Mouse (Mus musculus) CH12.LX (cell line): ENCODE results near the gene Gm17416. TPM values are rescaled to one million over a fixed set of nuclear protein-coding genes. Genes with fewer than 3 reads are reported as not detected.

Experiments
- DNase-seq: peaks from one replicate; pipeline ENCODE4 v3.0.0-alpha.2; 2013; ENCODE audit errors: extremely low read depth
- H3K27ac ChIP-seq: 2 replicates; pipeline ENCODE4 v1.5.1; 2012; ENCODE audit warnings: low read depth, mild to moderate bottlenecking, control low read depth, moderate library complexity; ENCODE audit not compliant: insufficient read depth
- H3K27me3 ChIP-seq: replicated peaks from 2 replicates; pipeline ENCODE3; 2012; ENCODE audit warnings: inconsistent platforms
- H3K36me3 ChIP-seq, 2 experiments: replicated peaks in 1 of 2; 2 replicates each; pipeline versions ENCODE3 to v1.6.1; 2012; ENCODE audit warnings: inconsistent platforms in 1 of 2, low read length in 1 of 2, mild to moderate bottlenecking in 1 of 2, mixed read lengths in 1 of 2, moderate library complexity in 1 of 2; ENCODE audit not compliant: control insufficient read depth in 1 of 2, insufficient read depth in 1 of 2
- H3K4me1 ChIP-seq, 2 experiments: 2 replicates each; pipeline ENCODE4 v1.6.1; 2012; ENCODE audit warnings: inconsistent platforms in 1 of 2, moderate library complexity in 1 of 2; ENCODE audit not compliant: insufficient read depth in 2 of 2, control insufficient read depth in 1 of 2
- H3K4me2 ChIP-seq: 2 replicates; pipeline ENCODE4 v1.6.1; 2012; ENCODE audit warnings: low read depth, mild to moderate bottlenecking, control low read depth; ENCODE audit not compliant: poor library complexity, insufficient read depth, severe bottlenecking
- H3K4me3 ChIP-seq, 3 experiments: fragments of 150-350 bp in 1 of 3; sonication (generic) in 1 of 3; replicated peaks in 1 of 3; 2 replicates each; pipeline versions ENCODE3 to v1.5.1; 2011 to 2012; ENCODE audit warnings: low read depth in 2 of 3, low read length in 2 of 3, mild to moderate bottlenecking in 2 of 3, moderate library complexity in 2 of 3, control low read depth in 1 of 3, improper control_type of control experiment in 1 of 3, inconsistent platforms in 1 of 3, mixed read lengths in 1 of 3; ENCODE audit not compliant: poor library complexity in 1 of 3
- H3K79me2 ChIP-seq: replicated peaks from 2 replicates; pipeline ENCODE4 v1.6.1; 2012; ENCODE audit warnings: mild to moderate bottlenecking, moderate library complexity; ENCODE audit not compliant: control insufficient read depth, poor library complexity, insufficient read depth, severe bottlenecking; ENCODE audit errors: extremely low read depth
- H3K9ac ChIP-seq: 2 replicates; pipeline ENCODE4 v1.6.1; 2012; ENCODE audit warnings: low read depth, mild to moderate bottlenecking, control low read depth, moderate library complexity; ENCODE audit not compliant: insufficient read depth
- H3K9me3 ChIP-seq: replicated peaks from 2 replicates; pipeline ENCODE3; 2012; ENCODE audit warnings: low read length, inconsistent platforms, mixed read lengths
- CTCF ChIP-seq, 2 experiments: IDR thresholded peaks in 1 of 2; conservative IDR thresholded peaks in 1 of 2; 2 replicates each; pipeline ENCODE4 v1.5.1; 2011 to 2012; ENCODE audit warnings: low read depth in 2 of 2, low read length in 2 of 2, improper control_type of control experiment in 1 of 2, inconsistent platforms in 1 of 2, mild to moderate bottlenecking in 1 of 2, moderate library complexity in 1 of 2
- EP300 ChIP-seq: IDR thresholded peaks from 2 replicates; pipeline ENCODE4 v1.6.1; 2011; ENCODE audit warnings: low read length, improper control_type of control experiment
- ETS1 ChIP-seq: conservative IDR thresholded peaks from 2 replicates; pipeline ENCODE4 v1.6.1; 2012; ENCODE audit warnings: low read depth, mild to moderate bottlenecking, inconsistent platforms, low read length, improper control_type of control experiment, moderate library complexity
- HCFC1 ChIP-seq: IDR thresholded peaks from 2 replicates; pipeline ENCODE4 v1.6.1; 2012; ENCODE audit warnings: low read depth, mild to moderate bottlenecking, inconsistent platforms, low read length, improper control_type of control experiment
- IRF4 ChIP-seq: IDR thresholded peaks from 2 replicates; pipeline ENCODE4 v1.6.1; 2014; ENCODE audit warnings: low read depth, mild to moderate bottlenecking, inconsistent platforms, low read length, improper control_type of control experiment
- JUN ChIP-seq: IDR thresholded peaks from 2 replicates; pipeline ENCODE4 v1.6.1; 2011; ENCODE audit warnings: low read depth, mild to moderate bottlenecking, low read length, improper control_type of control experiment, moderate library complexity; ENCODE audit not compliant: insufficient read depth
- KAT2A ChIP-seq: IDR thresholded peaks from 2 replicates; pipeline ENCODE4 v1.6.1; 2012; ENCODE audit warnings: low read length, improper control_type of control experiment, inconsistent platforms; ENCODE audit not compliant: insufficient replicate concordance
- MEF2A ChIP-seq: IDR thresholded peaks from 2 replicates; pipeline ENCODE4 v1.6.1; 2014; ENCODE audit warnings: low read depth, mild to moderate bottlenecking, inconsistent platforms, low read length, improper control_type of control experiment, borderline replicate concordance
- MXI1 ChIP-seq: IDR thresholded peaks from 2 replicates; pipeline ENCODE4 v1.6.1; 2011; ENCODE audit warnings: mild to moderate bottlenecking, low read depth, low read length, improper control_type of control experiment
- MYC ChIP-seq: IDR thresholded peaks from 2 replicates; pipeline ENCODE4 v1.6.1; 2011; ENCODE audit warnings: low read depth, mild to moderate bottlenecking, improper control_type of control experiment, low read length
- PAX5 ChIP-seq: IDR thresholded peaks from 2 replicates; pipeline ENCODE4 v1.6.1; 2012; ENCODE audit warnings: low read length, inconsistent platforms, mixed read lengths
- POLR2A ChIP-seq: IDR thresholded peaks from 2 replicates; pipeline ENCODE4 v1.6.1; 2011; ENCODE audit warnings: low read depth, mild to moderate bottlenecking, improper control_type of control experiment, low read length
- RAD21 ChIP-seq: IDR thresholded peaks from 2 replicates; pipeline ENCODE4 v1.6.1; 2011; ENCODE audit warnings: low read depth, mild to moderate bottlenecking, low read length, improper control_type of control experiment, moderate library complexity
- SMC3 ChIP-seq: IDR thresholded peaks from 2 replicates; pipeline ENCODE4 v1.6.1; 2011; ENCODE audit warnings: low read depth, low read length, improper control_type of control experiment
- TCF12 ChIP-seq: IDR thresholded peaks from 2 replicates; pipeline ENCODE4 v1.6.1; 2014; ENCODE audit warnings: low read depth, mild to moderate bottlenecking, inconsistent platforms, low read length, improper control_type of control experiment
- ZKSCAN1 ChIP-seq: IDR thresholded peaks from 2 replicates; pipeline ENCODE4 v1.6.1; 2012; ENCODE audit warnings: low read depth, inconsistent platforms, low read length, improper control_type of control experiment, borderline replicate concordance
- dilution Hi-C: fragments of 300-500 bp; cut with MboI; formaldehyde crosslinking; loops from 2 replicates; pipeline ENCODE4 v1.14.3; 2020; ENCODE audit warnings: low sequenced_read_pairs; ENCODE audit not compliant: extremely low pct_unique_long_range_greater_than_20kb, extremely low pct_ligation_motif_present
- in situ Hi-C: fragments of 300-500 bp; cut with MboI; formaldehyde crosslinking; loops from 3 replicates; pipeline ENCODE4 v1.14.3; 2019; ENCODE audit warnings: low sequenced_read_pairs, low pct_ligation_motif_present, low pct_unique_long_range_greater_than_20kb, mixed read lengths
- polyA plus RNA-seq: library from polyadenylated mRNA; unstranded; fragments of >175 nt; gene quantifications from 2 replicates; pipeline ENCODE4 v1.2.1, GENCODE M21; 2012; ENCODE audit warnings: low read depth; ENCODE audit not compliant: insufficient read length
- total RNA-seq, 2 experiments: library from RNA; depleted of rRNA; stranded (reverse); fragments of 300-350 nt in 1 of 2; fragments of >200 nt in 1 of 2; gene quantifications; 2 replicates each; pipeline ENCODE4 v1.2.3; 2012 to 2014

The Gm17416 gene
- total and polyA plus RNA-seq, 3 experiments = not detected

DNA sequence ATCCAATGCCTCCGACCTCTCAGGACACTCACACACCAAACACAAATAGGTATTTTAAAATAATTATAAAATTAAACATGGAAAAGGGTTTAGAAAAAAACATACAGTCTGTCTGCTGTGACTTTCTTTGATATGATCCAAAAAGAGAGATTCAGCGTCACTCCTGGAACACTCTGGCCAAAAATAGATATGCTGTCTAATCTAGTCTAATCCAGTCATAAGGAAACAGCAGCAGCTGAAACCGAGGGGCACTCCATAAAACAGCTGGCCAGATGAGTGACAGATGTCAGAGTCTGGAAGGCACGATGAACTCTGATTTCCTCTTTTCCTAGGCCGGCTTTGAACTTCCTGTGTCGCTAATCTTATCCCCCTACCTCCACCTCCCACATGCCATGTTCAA lies 47.3 kb downstream of the Gm17416 start:
- H3K4me1 ChIP-seq = peaks cover 11 to 21% of the 10 kb centered on the region in 2 experiments
- in situ Hi-C loops = loop anchor here (5.0 kb wide), 2 partner anchors 51 to 216 kb away; partner anchors contain the start of genes Bcl2l1 and H13
- H3K9me3 ChIP-seq = no peaks in the 10 kb centered on the region
- no peaks in the 10 kb centered on the region for H3K36me3 ChIP-seq
- no peak overlapping the region for H3K27ac ChIP-seq
- no peak overlapping the region for H3K4me3 ChIP-seq
- no peak overlapping the region for H3K9ac ChIP-seq
- no peaks in the 10 kb centered on the region for H3K27me3 ChIP-seq
- dilution Hi-C loops = no loop called here
- DNase-seq = no peak
- TF ChIP-seq MYC (no peak), MEF2A (peak; percentile 87), TCF12 (0 out of 2 replicates have a peak, but pooled peaks have one; percentile 17), JUN (no peak), HCFC1 (no peak), EP300 (0 out of 2 replicates have a peak, but pooled peaks have one; percentile 39), MXI1 (no peak), POLR2A (no peak), ETS1 (peak; percentile 78), IRF4 (peak; percentile 44; the same call in 1 of the 2 replicates)
- no peaks in the 10 kb centered on the region for H3K79me2 ChIP-seq
- no peak overlapping the region for H3K4me2 ChIP-seq

DNA sequence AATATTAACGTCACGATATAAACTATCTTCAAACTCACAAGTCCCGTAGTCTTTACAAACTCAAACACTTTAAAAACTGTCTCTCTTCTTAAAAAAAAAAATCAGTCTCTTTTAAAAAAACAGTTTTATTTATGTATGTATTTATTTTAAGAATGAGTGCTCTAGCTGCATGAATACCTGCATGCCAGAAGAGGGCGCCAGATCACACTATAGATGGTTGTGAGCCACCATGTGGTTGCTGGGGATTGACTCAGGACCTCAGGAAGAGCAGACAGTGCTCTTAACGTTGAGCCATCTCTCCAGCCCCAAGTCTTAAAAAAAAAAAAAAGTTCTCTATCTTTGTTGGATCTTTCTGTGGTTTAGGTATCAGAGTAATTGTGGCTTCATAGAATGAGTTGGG lies 48.2 kb downstream of the Gm17416 start:
- H3K27ac ChIP-seq = no peak overlapping the region
- H3K79me2 ChIP-seq = no peaks in the 10 kb centered on the region
- no peak overlapping the region for H3K4me2 ChIP-seq
- peaks cover 11 to 21% of the 10 kb centered on the region in 2 experiments for H3K4me1 ChIP-seq
- TF ChIP-seq RAD21 (peak; percentile 50), CTCF (conservative IDR thresholded peaks at IDR 0.05 in 1 of 2, IDR thresholded peaks at IDR 0.05 in 1 of 2; ENCODE audit: low read depth in 2 of 2, low read length in 2 of 2) (peak in 1 of 2 experiments; percentile 69; a peak in 2 of 4 replicates), ZKSCAN1 (no peak), PAX5 (no peak), JUN (no peak), SMC3 (peak; percentile 58), KAT2A (no peak)
- TF ChIP-seq, all 38 proteins: peak for 3
- in situ Hi-C loops = loop anchor here (5.0 kb wide), 2 partner anchors 50 to 215 kb away; partner anchors contain the start of genes Bcl2l1 and H13
- Histone ChIP-seq H3K4me3 (no peak overlapping the region), H3K9ac (no peak overlapping the region), H3K9me3 (no peaks in the 10 kb centered on the region), H3K36me3 (no peaks in the 10 kb centered on the region), H3K27me3 (no peaks in the 10 kb centered on the region)
- dilution Hi-C loops = no loop called here
- peak; percentile 37 for DNase-seq

Other genes with a start within 250 kb of the Gm17416 start
Only the 20 nearest of the 22 such genes appear.
- gene Nrsn2, start 192.7 kb upstream of the Gm17416 start, total RNA-seq (2012; rRNA removed) = not detected in 2 replicates
- not detected in 2 replicates for gene Nrsn2, start 192.7 kb upstream of the Gm17416 start, total RNA-seq (2014; rRNA removed)
- not detected in 2 replicates for gene Nrsn2, start 192.7 kb upstream of the Gm17416 start, polyA plus RNA-seq
- not detected in 2 replicates for gene Sox12, start 171.3 kb upstream of the Gm17416 start, total RNA-seq (2012; rRNA removed)
- gene Sox12, start 171.3 kb upstream of the Gm17416 start, total RNA-seq (2014; rRNA removed) = not detected in 2 replicates
- gene Sox12, start 171.3 kb upstream of the Gm17416 start, polyA plus RNA-seq = 0.09 TPM in 1 of 2 replicates, not detected in the other
- not detected in 2 replicates for gene Zcchc3, start 154.3 kb upstream of the Gm17416 start, total RNA-seq (2012; rRNA removed)
- not detected in 2 replicates for gene Zcchc3, start 154.3 kb upstream of the Gm17416 start, total RNA-seq (2014; rRNA removed)
- gene Zcchc3, start 154.3 kb upstream of the Gm17416 start, polyA plus RNA-seq = not detected in 2 replicates
- not detected in 2 replicates for gene 6820408C15Rik, start 153.8 kb upstream of the Gm17416 start, total RNA-seq (2012; rRNA removed)
- gene 6820408C15Rik, start 153.8 kb upstream of the Gm17416 start, total RNA-seq (2014; rRNA removed) = not detected in 2 replicates
- not detected in 2 replicates for gene 6820408C15Rik, start 153.8 kb upstream of the Gm17416 start, polyA plus RNA-seq
- not detected in 2 replicates for gene Defb23, start 104.7 kb upstream of the Gm17416 start, total RNA-seq (2012; rRNA removed)
- not detected in 2 replicates for gene Defb23, start 104.7 kb upstream of the Gm17416 start, total RNA-seq (2014; rRNA removed)
- gene Defb23, start 104.7 kb upstream of the Gm17416 start, polyA plus RNA-seq = not detected in 2 replicates
- gene Defb20, start 92.3 kb upstream of the Gm17416 start, total RNA-seq (2012; rRNA removed) = not detected in 2 replicates
- gene Defb20, start 92.3 kb upstream of the Gm17416 start, total RNA-seq (2014; rRNA removed) = not detected in 2 replicates
- gene Defb20, start 92.3 kb upstream of the Gm17416 start, polyA plus RNA-seq = not detected in 2 replicates
- not detected in 2 replicates for gene Defb22, start 79.2 kb upstream of the Gm17416 start, total RNA-seq (2012; rRNA removed)
- not detected in 2 replicates for gene Defb22, start 79.2 kb upstream of the Gm17416 start, total RNA-seq (2014; rRNA removed)
- gene Defb22, start 79.2 kb upstream of the Gm17416 start, polyA plus RNA-seq = not detected in 2 replicates
- not detected in 2 replicates for gene Defb26, start 57.6 kb upstream of the Gm17416 start, total RNA-seq (2012; rRNA removed)
- not detected in 2 replicates for gene Defb26, start 57.6 kb upstream of the Gm17416 start, total RNA-seq (2014; rRNA removed)
- gene Defb26, start 57.6 kb upstream of the Gm17416 start, polyA plus RNA-seq = not detected in 2 replicates
- gene Defb28, start 51.1 kb upstream of the Gm17416 start, total RNA-seq (2012; rRNA removed) = not detected in 2 replicates
- not detected in 2 replicates for gene Defb28, start 51.1 kb upstream of the Gm17416 start, total RNA-seq (2014; rRNA removed)
- gene Defb28, start 51.1 kb upstream of the Gm17416 start, polyA plus RNA-seq = not detected in 2 replicates
- gene Defb29, start 29.2 kb upstream of the Gm17416 start, total RNA-seq (2012; rRNA removed) = not detected in 2 replicates
- gene Defb29, start 29.2 kb upstream of the Gm17416 start, total RNA-seq (2014; rRNA removed) = not detected in 2 replicates
- gene Defb29, start 29.2 kb upstream of the Gm17416 start, polyA plus RNA-seq = not detected in 2 replicates
- gene Defb21, start 3.4 kb downstream of the Gm17416 start, total RNA-seq (2012; rRNA removed) = not detected in 2 replicates
- not detected in 2 replicates for gene Defb21, start 3.4 kb downstream of the Gm17416 start, total RNA-seq (2014; rRNA removed)
- gene Defb21, start 3.4 kb downstream of the Gm17416 start, polyA plus RNA-seq = not detected in 2 replicates
- gene Defb19, start 11.0 kb downstream of the Gm17416 start, total RNA-seq (2012; rRNA removed) = not detected in 2 replicates
- gene Defb19, start 11.0 kb downstream of the Gm17416 start, total RNA-seq (2014; rRNA removed) = not detected in 2 replicates
- gene Defb19, start 11.0 kb downstream of the Gm17416 start, polyA plus RNA-seq = not detected in 2 replicates
- gene Defb45, start 30.1 kb downstream of the Gm17416 start, total RNA-seq (2012; rRNA removed) = not detected in 2 replicates
- not detected in 2 replicates for gene Defb45, start 30.1 kb downstream of the Gm17416 start, total RNA-seq (2014; rRNA removed)
- not detected in 2 replicates for gene Defb45, start 30.1 kb downstream of the Gm17416 start, polyA plus RNA-seq
- gene Defb36, start 35.0 kb downstream of the Gm17416 start, total RNA-seq (2012; rRNA removed) = not detected in 2 replicates
- gene Defb36, start 35.0 kb downstream of the Gm17416 start, total RNA-seq (2014; rRNA removed) = not detected in 2 replicates
- gene Defb36, start 35.0 kb downstream of the Gm17416 start, polyA plus RNA-seq = not detected in 2 replicates
- 0.84 TPM in 1 of 2 replicates, not detected in the other for gene Defb25, start 53.7 kb downstream of the Gm17416 start, total RNA-seq (2012; rRNA removed)
- not detected in 2 replicates for gene Defb25, start 53.7 kb downstream of the Gm17416 start, total RNA-seq (2014; rRNA removed)
- gene Defb25, start 53.7 kb downstream of the Gm17416 start, polyA plus RNA-seq = 0.94 and 1.8 TPM in 2 replicates
- 0.13 and 0.55 TPM in 2 replicates for gene Rem1, start 57.6 kb downstream of the Gm17416 start, total RNA-seq (2012; rRNA removed)
- gene Rem1, start 57.6 kb downstream of the Gm17416 start, total RNA-seq (2014; rRNA removed) = 0.74 and 0.82 TPM in 2 replicates
- gene Rem1, start 57.6 kb downstream of the Gm17416 start, polyA plus RNA-seq = 0.70 and 0.80 TPM in 2 replicates
- 137 and 145 TPM in 2 replicates for gene H13, start 100.1 kb downstream of the Gm17416 start, total RNA-seq (2012; rRNA removed)
- 105 and 116 TPM in 2 replicates for gene H13, start 100.1 kb downstream of the Gm17416 start, total RNA-seq (2014; rRNA removed)
- 161 and 175 TPM in 2 replicates for gene H13, start 100.1 kb downstream of the Gm17416 start, polyA plus RNA-seq
- 3.3 and 5.4 TPM in 2 replicates for gene Mcts2, start 117.7 kb downstream of the Gm17416 start, total RNA-seq (2012; rRNA removed)
- gene Mcts2, start 117.7 kb downstream of the Gm17416 start, total RNA-seq (2014; rRNA removed) = 0.95 and 1.5 TPM in 2 replicates
- 3.2 and 3.8 TPM in 2 replicates for gene Mcts2, start 117.7 kb downstream of the Gm17416 start, polyA plus RNA-seq
- gene Id1, start 166.9 kb downstream of the Gm17416 start, total RNA-seq (2012; rRNA removed) = 0.38 and 0.93 TPM in 2 replicates
- not detected in 2 replicates for gene Id1, start 166.9 kb downstream of the Gm17416 start, total RNA-seq (2014; rRNA removed)
- gene Id1, start 166.9 kb downstream of the Gm17416 start, polyA plus RNA-seq = not detected in 2 replicates
- gene Cox4i2, start 184.8 kb downstream of the Gm17416 start, total RNA-seq (2012; rRNA removed) = not detected in 2 replicates
- not detected in 2 replicates for gene Cox4i2, start 184.8 kb downstream of the Gm17416 start, total RNA-seq (2014; rRNA removed)
- not detected in 2 replicates for gene Cox4i2, start 184.8 kb downstream of the Gm17416 start, polyA plus RNA-seq